Mouse (Mus musculus): ENCODE data around the gene Ubxn7. TPM values are rescaled to one million over a fixed set of nuclear protein-coding genes. Genes with fewer than 3 reads are reported as not detected.

Ubxn7 gene
- polyA plus RNA-seq, 1 experiment from 2014 or later, result 23.4 TPM

- Histone ChIP-seq H3K4me2 (ENCODE audit: low read length) (no peak overlapping the region), H3K4me1 (ENCODE audit: control insufficient read depth, insufficient read depth, low read length) (peaks cover 8% of the 10 kb centered on the region), H3K27ac (ENCODE audit: low read depth, low read length) (no peak overlapping the region), H3K36me3 (ENCODE audit: control insufficient read depth, insufficient read depth, low read length) (no peaks in the 10 kb centered on the region), H3K4me3 (ENCODE audit: low read depth, low read length) (no peak overlapping the region), H3K9me3 (replicated peaks; ENCODE audit: control insufficient read depth, low read length) (no peaks in the 10 kb centered on the region), H3K9ac (ENCODE audit: low read length) (no peak overlapping the region), H3K27me3 (replicated peaks; ENCODE audit: control insufficient read depth, insufficient read depth, low read length) (no peaks in the 10 kb centered on the region)
- DNase-seq (ENCODE audit: low spot score) (no peak), ATAC-seq (no peak)
- 68% methylated on average over 6 of the region's 6 CpGs for WGBS
Measured at GRCm38 (mm10) chr16:32434066-32434465, 102.0 kb downstream of the Ubxn7 start.

- Histone ChIP-seq H3K27ac (ENCODE audit: low read depth, low read length) (no peak overlapping the region), H3K9me3 (replicated peaks; ENCODE audit: control insufficient read depth, low read length) (no peaks in the 10 kb centered on the region), H3K27me3 (replicated peaks; ENCODE audit: control insufficient read depth, insufficient read depth, low read length) (no peaks in the 10 kb centered on the region), H3K4me3 (ENCODE audit: low read depth, low read length) (no peak overlapping the region), H3K4me1 (ENCODE audit: control insufficient read depth, insufficient read depth, low read length) (peaks cover 8% of the 10 kb centered on the region), H3K9ac (ENCODE audit: low read length) (no peak overlapping the region), H3K36me3 (ENCODE audit: control insufficient read depth, insufficient read depth, low read length) (no peaks in the 10 kb centered on the region), H3K4me2 (ENCODE audit: low read length) (no peak overlapping the region)
- no peak for DNase-seq (ENCODE audit: low spot score)
- no peak for ATAC-seq
Measured at GRCm38 (mm10) chr16:32434691-32435090, 102.6 kb downstream of the Ubxn7 start.

DNA sequence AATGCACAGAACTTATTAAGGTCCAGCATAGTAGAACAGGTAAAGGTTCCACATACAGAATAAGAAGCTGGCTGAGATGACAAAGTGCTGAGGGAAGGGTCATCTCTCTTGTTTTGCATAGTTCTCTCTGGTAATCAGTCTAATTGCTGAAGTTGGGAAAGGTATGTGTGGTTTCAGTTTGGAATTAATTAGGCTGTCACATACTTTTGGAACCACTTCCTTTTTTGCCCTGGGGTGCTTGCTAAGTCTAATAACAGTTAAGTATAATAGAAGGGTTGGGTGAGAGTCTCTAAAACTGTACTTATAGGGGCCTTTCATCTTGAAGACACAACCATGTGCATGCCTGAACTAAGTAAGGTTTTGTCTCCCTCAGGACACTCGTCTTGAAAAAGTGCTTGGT lies 104.6 kb downstream of the Ubxn7 start:
- H3K27ac ChIP-seq (ENCODE audit: low read depth, low read length), result no peak overlapping the region
- H3K9ac ChIP-seq (ENCODE audit: low read length), result no peak overlapping the region
- no peaks in the 10 kb centered on the region for H3K27me3 ChIP-seq (replicated peaks; ENCODE audit: control insufficient read depth, insufficient read depth, low read length)
- H3K4me2 ChIP-seq (ENCODE audit: low read length), result no peak overlapping the region
- ATAC-seq (no peak), DNase-seq (ENCODE audit: low spot score) (no peak)
- no peaks in the 10 kb centered on the region for H3K9me3 ChIP-seq (replicated peaks; ENCODE audit: control insufficient read depth, low read length)
- no peak overlapping the region for H3K4me3 ChIP-seq (ENCODE audit: low read depth, low read length)
- H3K36me3 ChIP-seq (ENCODE audit: control insufficient read depth, insufficient read depth, low read length), result no peaks in the 10 kb centered on the region
- H3K4me1 ChIP-seq (ENCODE audit: control insufficient read depth, insufficient read depth, low read length), result peaks cover 3% of the 10 kb centered on the region
- 68% methylated on average over 1 of the region's 1 CpGs for WGBS

DNA sequence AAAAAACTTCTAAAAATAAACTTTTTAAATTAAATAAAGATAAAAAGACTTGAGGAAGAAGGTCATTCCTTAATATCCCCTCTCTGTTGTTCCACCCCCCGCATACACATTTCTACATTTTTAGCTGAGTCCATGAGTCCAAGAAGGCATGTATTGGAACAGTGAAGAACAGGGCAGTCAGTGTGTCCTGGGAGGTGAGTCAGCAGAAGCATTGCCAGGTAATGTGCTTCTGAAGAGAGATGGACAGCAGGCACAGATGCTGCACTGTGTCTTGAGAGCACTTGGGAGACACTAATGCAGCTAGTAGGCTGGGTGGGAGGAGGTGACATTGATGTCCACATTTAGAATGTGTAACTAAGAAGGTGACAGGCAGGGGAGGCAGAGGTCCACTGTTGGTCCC lies 105.2 kb downstream of the Ubxn7 start:
- 100% methylated on average over 1 of the region's 1 CpGs for WGBS
- Histone ChIP-seq H3K4me2 (ENCODE audit: low read length) (no peak overlapping the region), H3K4me3 (ENCODE audit: low read depth, low read length) (no peak overlapping the region), H3K36me3 (ENCODE audit: control insufficient read depth, insufficient read depth, low read length) (no peaks in the 10 kb centered on the region), H3K9ac (ENCODE audit: low read length) (no peak overlapping the region), H3K27me3 (replicated peaks; ENCODE audit: control insufficient read depth, insufficient read depth, low read length) (no peaks in the 10 kb centered on the region), H3K4me1 (ENCODE audit: control insufficient read depth, insufficient read depth, low read length) (no peaks in the 10 kb centered on the region), H3K9me3 (replicated peaks; ENCODE audit: control insufficient read depth, low read length) (no peaks in the 10 kb centered on the region), H3K27ac (ENCODE audit: low read depth, low read length) (no peak overlapping the region)
- DNase-seq (ENCODE audit: low spot score) (no peak), ATAC-seq (no peak)

GRCm38 (mm10) chr16:32441432-32441831 lies 109.4 kb downstream of the Ubxn7 start:
- ATAC-seq (no peak), DNase-seq (ENCODE audit: low spot score) (no peak)
- Histone ChIP-seq H3K4me1 (ENCODE audit: control insufficient read depth, insufficient read depth, low read length) (no peaks in the 10 kb centered on the region), H3K36me3 (ENCODE audit: control insufficient read depth, insufficient read depth, low read length) (no peaks in the 10 kb centered on the region), H3K4me2 (ENCODE audit: low read length) (no peak overlapping the region), H3K27me3 (replicated peaks; ENCODE audit: control insufficient read depth, insufficient read depth, low read length) (no peaks in the 10 kb centered on the region), H3K9ac (ENCODE audit: low read length) (no peak overlapping the region), H3K9me3 (replicated peaks; ENCODE audit: control insufficient read depth, low read length) (no peaks in the 10 kb centered on the region), H3K4me3 (ENCODE audit: low read depth, low read length) (no peak overlapping the region), H3K27ac (ENCODE audit: low read depth, low read length) (no peak overlapping the region)
- WGBS, result 93% methylated on average over 3 of the region's 3 CpGs

Other genes starting within 250 kb of the Ubxn7 start
- gene Pigx, start 232.5 kb upstream of the Ubxn7 start, polyA plus RNA-seq (2014; fragmentation: Nextera tagmentation; extraction: Ambion mirVana), result 141 and 159 TPM in 2 replicates
- gene Cep19, start 232.5 kb upstream of the Ubxn7 start, polyA plus RNA-seq (2014; fragmentation: Nextera tagmentation; extraction: Ambion mirVana), result 49.8 and 54.1 TPM in 2 replicates
- 7.9 and 10.6 TPM in 2 replicates for gene Nrros, start 166.7 kb upstream of the Ubxn7 start, polyA plus RNA-seq (2014; fragmentation: Nextera tagmentation; extraction: Ambion mirVana)
- gene Bex6, start 152.4 kb upstream of the Ubxn7 start, polyA plus RNA-seq (2014; fragmentation: Nextera tagmentation; extraction: Ambion mirVana), result not detected in 2 replicates
- 10.6 and 10.7 TPM in 2 replicates for gene Fbxo45, start 85.1 kb upstream of the Ubxn7 start, polyA plus RNA-seq (2014; fragmentation: Nextera tagmentation; extraction: Ambion mirVana)
- gene Wdr53, start 85.0 kb upstream of the Ubxn7 start, polyA plus RNA-seq (2014; fragmentation: Nextera tagmentation; extraction: Ambion mirVana), result 15.8 and 16.5 TPM in 2 replicates
- not detected in 2 replicates for gene Smco1, start 60.8 kb upstream of the Ubxn7 start, polyA plus RNA-seq (2014; fragmentation: Nextera tagmentation; extraction: Ambion mirVana)
- gene Rnf168, start 54.8 kb upstream of the Ubxn7 start, polyA plus RNA-seq (2014; fragmentation: Nextera tagmentation; extraction: Ambion mirVana), result 21.0 and 23.0 TPM in 2 replicates
- gene Tm4sf19, start 68.2 kb downstream of the Ubxn7 start, polyA plus RNA-seq (2014; fragmentation: Nextera tagmentation; extraction: Ambion mirVana), result not detected in 2 replicates
- gene Tctex1d2, start 87.4 kb downstream of the Ubxn7 start, polyA plus RNA-seq (2014; fragmentation: Nextera tagmentation; extraction: Ambion mirVana), result 38.6 and 42.6 TPM in 2 replicates
- gene Pcyt1a, start 98.7 kb downstream of the Ubxn7 start, polyA plus RNA-seq (2014; fragmentation: Nextera tagmentation; extraction: Ambion mirVana), result 45.3 and 53.8 TPM in 2 replicates
- gene Slc51a, start 155.6 kb downstream of the Ubxn7 start, polyA plus RNA-seq (2014; fragmentation: Nextera tagmentation; extraction: Ambion mirVana), result 0.20 and 0.21 TPM in 2 replicates
- not detected in 2 replicates for gene Zdhhc19, start 164.0 kb downstream of the Ubxn7 start, polyA plus RNA-seq (2014; fragmentation: Nextera tagmentation; extraction: Ambion mirVana)